Mouse (Mus musculus): ENCODE measurements around the gene Gm5286.
"Not testable (repeated sequence)": the region's sequence is repeated elsewhere in the genome, so short reads cannot be mapped to it uniquely, and the experiment has no call there.

Gene Gm5286

GRCm38 (mm10) chr3:94196414-94196813 is at the start of gene Gm5286:
Gm5286 (plus strand) TSS chr3:94196714.
- DNase-seq (ENCODE audit: low read depth, low spot score) = not testable (repeated sequence)

- not testable (repeated sequence) for DNase-seq (ENCODE audit: low read depth, low spot score)
Measured at GRCm38 (mm10) chr3:94167351-94167750, 29.2 kb upstream of the Gm5286 start.

- DNase-seq (ENCODE audit: low read depth, low spot score) = not testable (repeated sequence)
Measured at GRCm38 (mm10) chr3:94178093-94178492, 18.4 kb upstream of the Gm5286 start, which contains the start of gene Gm10696. Gm10696 (minus strand) TSS chr3:94178193.

Measured in WW6 (cell line).